Mouse (Mus musculus): ENCODE results near the gene Slc22a1.

Slc22a1 gene

GRCm38 (mm10) chr17:12684928-12685624 lies 9.4 kb upstream of the Slc22a1 start:
- 84% methylated on average over 7 of the region's 7 CpGs for WGBS

GRCm38 (mm10) chr17:12684412-12684811 lies 8.8 kb upstream of the Slc22a1 start:
- WGBS = 82% methylated on average over 4 of the region's 4 CpGs

GRCm38 (mm10) chr17:12683582-12683981 lies 8.0 kb upstream of the Slc22a1 start:
- WGBS = 93% methylated on average over 13 of the region's 13 CpGs

- WGBS = 93% methylated on average over 7 of the region's 7 CpGs
These were observed 649 bp downstream of the Slc22a1 start for GRCm38 (mm10) chr17:12674980-12675379.

GRCm38 (mm10) chr17:12673871-12674270 lies 1.8 kb downstream of the Slc22a1 start:
- WGBS = 78% methylated on average over 3 of the region's 3 CpGs

GRCm38 (mm10) chr17:12672285-12672790 lies 3.3 kb downstream of the Slc22a1 start:
- 79% methylated on average over 7 of the region's 7 CpGs for WGBS

GRCm38 (mm10) chr17:12671029-12671605 lies 4.5 kb downstream of the Slc22a1 start:
- 89% methylated on average over 5 of the region's 5 CpGs for WGBS

- 77% methylated on average over 7 of the region's 7 CpGs for WGBS
These were observed 6.9 kb downstream of the Slc22a1 start for GRCm38 (mm10) chr17:12668478-12669362.

GRCm38 (mm10) chr17:12664156-12664555 lies 11.5 kb downstream of the Slc22a1 start:
- WGBS = 85% methylated on average over 8 of the region's 8 CpGs

GRCm38 (mm10) chr17:12660572-12661260 lies 14.9 kb downstream of the Slc22a1 start:
- WGBS = 73% methylated on average over 13 of the region's 13 CpGs

- WGBS = 91% methylated on average over 10 of the region's 10 CpGs
These were observed 16.4 kb downstream of the Slc22a1 start for GRCm38 (mm10) chr17:12659233-12659632.

- WGBS = 83% methylated on average over 7 of the region's 7 CpGs
These were observed 16.8 kb downstream of the Slc22a1 start for GRCm38 (mm10) chr17:12658784-12659183.

GRCm38 (mm10) chr17:12655826-12656225 lies 19.8 kb downstream of the Slc22a1 start:
- 69% methylated on average over 7 of the region's 7 CpGs for WGBS

GRCm38 (mm10) chr17:12654061-12654460 lies 21.6 kb downstream of the Slc22a1 start:
- WGBS = 33% methylated on average over 3 of the region's 3 CpGs

GRCm38 (mm10) chr17:12652604-12653003 lies 23.0 kb downstream of the Slc22a1 start:
- WGBS = 56% methylated on average over 11 of the region's 11 CpGs

- 55% methylated on average over 5 of the region's 5 CpGs for WGBS
These were observed 30.2 kb downstream of the Slc22a1 start for GRCm38 (mm10) chr17:12645461-12645860.

GRCm38 (mm10) chr17:12641087-12641486 lies 34.5 kb downstream of the Slc22a1 start:
- WGBS = 71% methylated on average over 4 of the region's 4 CpGs

- 88% methylated on average over 3 of the region's 3 CpGs for whole genome bisulfite sequencing
These were observed 36.0 kb downstream of the Slc22a1 start for GRCm38 (mm10) chr17:12639585-12639984.

- 61% methylated on average over 4 of the region's 4 CpGs for WGBS
These were observed 40.8 kb downstream of the Slc22a1 start for GRCm38 (mm10) chr17:12634814-12635213.

GRCm38 (mm10) chr17:12631771-12632600 lies 43.6 kb downstream of the Slc22a1 start:
- WGBS = 66% methylated on average over 7 of the region's 7 CpGs
